Mouse (Mus musculus) embryonic fibroblast, embryonic 13.5 days (primary cell): ENCODE measurements at regions not wholly inside any gene's neighbourhood (a gene's known extent, or its start where the extent isn't known, plus 50 kb on each side); places are given as distances from the start of the nearest gene placed in this dataset.

Experiments used
- H3K27ac ChIP-seq: 2 replicates; pipeline ENCODE4 v1.5.1; 2012; ENCODE audit warnings: low read length, control low read depth, inconsistent platforms; ENCODE audit not compliant: insufficient read depth
- H3K4me1 ChIP-seq: 2 replicates; pipeline ENCODE4 v1.6.1; 2011; ENCODE audit warnings: low read length; ENCODE audit not compliant: control insufficient read depth, insufficient read depth
- H3K4me3 ChIP-seq: 2 replicates; pipeline ENCODE4 v1.5.1; 2011; ENCODE audit warnings: mild to moderate bottlenecking, control low read depth, low read length; ENCODE audit not compliant: insufficient read depth
- CTCF ChIP-seq: IDR thresholded peaks from 2 replicates; pipeline ENCODE4 v1.5.1; 2011; ENCODE audit warnings: mild to moderate bottlenecking, control low read depth, low read length, moderate library complexity, borderline replicate concordance; ENCODE audit not compliant: insufficient read depth
- POLR2A ChIP-seq: IDR thresholded peaks from 2 replicates; pipeline ENCODE4 v1.6.1; 2011; ENCODE audit warnings: low read depth, mild to moderate bottlenecking, control low read depth, low read length, moderate library complexity

DNA sequence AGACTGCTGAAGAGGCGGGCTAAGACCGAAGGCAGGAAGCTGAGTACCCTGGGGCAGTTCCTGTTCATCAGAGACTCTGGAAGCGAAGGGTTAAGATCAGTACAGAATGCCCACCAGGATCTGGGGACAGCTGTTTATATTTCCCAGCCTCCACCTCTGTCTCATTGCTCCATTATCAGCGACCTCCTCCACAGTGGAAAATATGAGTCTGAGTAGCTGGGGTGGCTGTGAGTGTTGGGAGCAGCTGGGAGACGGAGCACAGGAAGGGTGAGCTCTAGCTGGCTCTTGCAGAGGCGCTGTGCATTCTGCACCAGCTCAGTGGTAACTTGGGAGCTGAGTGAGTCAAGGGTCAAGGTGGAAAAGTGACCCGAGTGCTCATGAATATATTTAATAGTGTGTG, 96.2 kb downstream of the Gm10604 start:
- Histone ChIP-seq H3K27ac (no peak overlapping the region), H3K4me1 (0 out of 2 replicates have a peak, but pooled peaks cover 2% of the 10 kb centered on the region), H3K4me3 (no peak overlapping the region)
- TF ChIP-seq CTCF (no peak), POLR2A (no peak)

- H3K4me1 ChIP-seq = 0 out of 2 replicates have a peak, but pooled peaks cover 2% of the 10 kb centered on the region
- H3K4me3 ChIP-seq = no peak overlapping the region
- TF ChIP-seq CTCF = no peak
- TF ChIP-seq POLR2A = no peak
- no peak overlapping the region for H3K27ac ChIP-seq
Measured at GRCm38 (mm10) chr4:11883295-11883694, 97.8 kb downstream of the Gm10604 start.

- Histone ChIP-seq H3K4me1 (0 out of 2 replicates have a peak, but pooled peaks cover 2% of the 10 kb centered on the region), H3K4me3 (no peak overlapping the region), H3K27ac (no peak overlapping the region)
- TF ChIP-seq POLR2A (no peak), CTCF (no peak)
Measured at GRCm38 (mm10) chr4:11882666-11883065, 98.4 kb downstream of the Gm10604 start.

- no peak for TF ChIP-seq POLR2A
- TF ChIP-seq CTCF = no peak
- Histone ChIP-seq H3K4me1 (no peaks in the 10 kb centered on the region), H3K4me3 (no peak overlapping the region)
Measured at GRCm38 (mm10) chr4:11878638-11879037, 102.4 kb downstream of the Gm10604 start.

GRCm38 (mm10) chr4:11877945-11878344, 103.1 kb downstream of the Gm10604 start:
- no peaks in the 10 kb centered on the region for H3K4me1 ChIP-seq
- no peak overlapping the region for H3K27ac ChIP-seq
- no peak for TF ChIP-seq POLR2A
- H3K4me3 ChIP-seq = no peak overlapping the region

More at GRCm38 (mm10) chr4:11878638-11879037, 102.4 kb downstream of the Gm10604 start:
- no peak overlapping the region for H3K27ac ChIP-seq

- TF ChIP-seq POLR2A (no peak), CTCF (no peak)
- Histone ChIP-seq H3K4me1 (no peaks in the 10 kb centered on the region), H3K4me3 (no peak overlapping the region), H3K27ac (no peak overlapping the region)
Measured at GRCm38 (mm10) chr4:11876009-11876408, 105.1 kb downstream of the Gm10604 start.

- no peak overlapping the region for H3K4me3 ChIP-seq
- no peaks in the 10 kb centered on the region for H3K4me1 ChIP-seq
- no peak for TF ChIP-seq POLR2A
- no peak for TF ChIP-seq CTCF
- no peak overlapping the region for H3K27ac ChIP-seq
Measured at GRCm38 (mm10) chr4:11874586-11875264, 106.3 kb downstream of the Gm10604 start.

- Histone ChIP-seq H3K4me3 (no peak overlapping the region), H3K27ac (no peak overlapping the region), H3K4me1 (no peaks in the 10 kb centered on the region; the same call in 1 of the 2 replicates)
- TF ChIP-seq CTCF = no peak
- TF ChIP-seq POLR2A = no peak
Measured at GRCm38 (mm10) chr4:11872036-11872435, 109.0 kb downstream of the Gm10604 start.

DNA sequence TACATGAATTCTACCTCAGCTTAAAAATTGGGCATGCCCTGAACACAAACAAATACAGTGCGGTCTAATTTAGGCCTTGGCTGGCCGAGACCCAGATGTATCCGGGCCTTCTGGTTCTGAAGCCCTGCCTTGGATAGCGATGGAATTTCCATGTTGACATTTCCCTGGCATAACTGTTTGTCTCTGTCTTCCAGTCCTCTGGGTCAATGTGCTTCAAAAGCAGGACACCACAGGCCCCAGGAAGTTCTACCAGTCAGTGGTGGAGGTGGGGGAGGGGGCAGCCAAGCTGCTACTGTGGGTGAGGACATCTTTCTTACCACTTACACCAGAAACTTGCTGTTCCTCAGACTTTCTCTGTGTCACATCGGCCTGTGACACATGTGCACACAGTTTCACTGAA, 111.3 kb downstream of the Gm10604 start:
- Histone ChIP-seq H3K4me1 (peaks cover 6% of the 10 kb centered on the region), H3K27ac (no peak overlapping the region), H3K4me3 (no peak overlapping the region)
- TF ChIP-seq CTCF (no peak), POLR2A (no peak)

DNA sequence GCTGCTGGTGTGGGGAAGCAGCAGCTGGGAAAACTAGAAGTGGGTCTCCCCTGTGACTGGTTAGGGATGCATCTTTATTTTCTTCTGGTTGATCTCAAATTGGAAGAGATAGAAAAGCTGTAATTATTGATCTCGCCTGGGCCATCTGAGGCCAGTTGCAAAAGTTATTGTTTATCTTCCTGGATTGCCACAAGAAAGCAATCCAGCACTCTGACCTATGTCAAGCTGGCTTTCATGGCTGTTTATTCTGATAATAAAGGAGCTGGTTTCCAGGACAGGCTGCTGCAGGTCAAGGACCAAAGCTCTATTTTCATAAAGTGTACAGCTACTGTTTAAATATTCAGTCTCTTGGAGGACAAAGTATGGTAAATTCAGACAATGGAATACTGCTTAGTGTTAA, 112.5 kb downstream of the Gm10604 start:
- Histone ChIP-seq H3K27ac (no peak overlapping the region), H3K4me3 (no peak overlapping the region), H3K4me1 (peaks cover 6% of the 10 kb centered on the region)
- TF ChIP-seq CTCF (no peak), POLR2A (no peak)
